Mouse (Mus musculus) cortical plate, adult 2 months (tissue): ENCODE results near the gene Rbm26. TPM values are rescaled to one million over a fixed set of nuclear protein-coding genes. Genes with fewer than 3 reads are reported as not detected.

Experiments
- H3K27ac ChIP-seq: fragments of 200-500 bp; 2 replicates; pipeline ENCODE4 v1.5.1; 2012; ENCODE audit warnings: low read length, control low read depth, inconsistent platforms; ENCODE audit not compliant: insufficient read depth
- H3K4me1 ChIP-seq: fragments of 200-500 bp; 2 replicates; pipeline ENCODE4 v1.6.1; 2011; ENCODE audit warnings: low read length; ENCODE audit not compliant: control insufficient read depth, insufficient read depth
- H3K4me3 ChIP-seq: fragments of 200-500 bp; 2 replicates; pipeline ENCODE4 v1.5.1; 2011; ENCODE audit warnings: mild to moderate bottlenecking, low read length, control low read depth; ENCODE audit not compliant: insufficient read depth
- CTCF ChIP-seq: fragments of 200-500 bp; IDR thresholded peaks from 2 replicates; pipeline ENCODE4 v1.5.1; 2011; ENCODE audit warnings: mild to moderate bottlenecking, control low read depth, low read length; ENCODE audit not compliant: insufficient read depth; ENCODE audit errors: extremely low read depth
- POLR2A ChIP-seq: fragments of 200-500 bp; IDR thresholded peaks from 2 replicates; pipeline ENCODE4 v1.6.1; 2011; ENCODE audit warnings: mild to moderate bottlenecking, low read length, control low read depth; ENCODE audit not compliant: insufficient read depth; ENCODE audit errors: extremely low read depth
- polyA plus RNA-seq: library from polyadenylated mRNA; depleted of rRNA; stranded (reverse); fragments of >200 nt; gene quantifications from 2 replicates; pipeline ENCODE4 v1.2.3, GENCODE M21; 2012

Gene Rbm26
- polyA plus RNA-seq, 1 experiment, result 41.8 TPM

DNA sequence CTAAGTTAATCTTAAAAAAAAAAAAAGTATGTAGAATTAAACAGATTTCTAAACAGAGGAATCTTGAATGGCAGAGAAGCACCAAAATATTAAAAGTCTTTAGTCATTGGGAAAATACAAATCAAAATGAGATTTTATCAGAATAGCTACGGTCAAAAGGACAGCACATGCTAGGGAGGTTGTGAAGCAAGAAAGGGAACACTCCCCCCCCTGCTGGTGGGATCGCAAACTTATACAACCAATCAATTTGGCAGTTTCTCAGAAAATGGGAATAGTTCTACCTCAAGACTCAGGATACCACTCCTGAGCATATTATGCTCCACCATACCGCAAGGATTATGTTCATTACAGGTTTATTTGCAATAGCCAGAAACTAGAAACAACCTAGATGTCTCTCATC is 80.9 kb downstream of the Rbm26 start:
- no peaks in the 10 kb centered on the region for H3K4me1 ChIP-seq
- H3K27ac ChIP-seq, result no peak overlapping the region
- TF ChIP-seq CTCF (no peak), POLR2A (no peak)
- H3K4me3 ChIP-seq, result no peak overlapping the region

- Histone ChIP-seq H3K4me3 (no peak overlapping the region), H3K27ac (no peak overlapping the region), H3K4me1 (no peaks in the 10 kb centered on the region; the same call in 1 of the 2 replicates)
- TF ChIP-seq POLR2A (no peak), CTCF (no peak)
These were observed 90.1 kb downstream of the Rbm26 start for GRCm38 (mm10) chr14:105087001-105087400.

GRCm38 (mm10) chr14:105085332-105085993 is 91.7 kb downstream of the Rbm26 start:
- Histone ChIP-seq H3K4me1 (no peaks in the 10 kb centered on the region; the same call in 1 of the 2 replicates), H3K4me3 (no peak overlapping the region), H3K27ac (no peak overlapping the region)
- no peak for TF ChIP-seq CTCF

- no peak overlapping the region for H3K27ac ChIP-seq
- TF ChIP-seq CTCF (no peak), POLR2A (no peak)
- H3K4me1 ChIP-seq, result no peaks in the 10 kb centered on the region; the same call in 1 of the 2 replicates
- H3K4me3 ChIP-seq, result no peak overlapping the region
These were observed 92.3 kb downstream of the Rbm26 start for GRCm38 (mm10) chr14:105084757-105085330.

DNA sequence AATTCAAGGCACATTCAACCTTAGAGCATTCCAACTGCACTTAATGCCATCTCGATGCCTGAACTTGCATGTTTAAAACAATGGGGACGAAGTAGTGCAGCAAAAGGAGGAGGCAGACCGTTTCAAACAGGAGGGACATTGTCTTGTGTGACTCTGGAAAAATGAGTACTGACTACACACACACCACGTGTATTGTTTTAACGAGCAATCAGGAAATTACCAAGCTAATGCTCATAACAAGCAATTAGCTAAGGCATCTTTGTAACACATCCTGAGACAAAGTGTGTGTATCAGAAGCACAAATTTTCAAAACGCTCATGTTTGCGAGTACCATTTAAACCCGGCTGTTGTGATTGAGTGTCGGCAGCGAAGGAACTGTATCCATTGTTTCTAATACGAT is 93.0 kb downstream of the Rbm26 start:
- Histone ChIP-seq H3K27ac (no peak overlapping the region), H3K4me3 (no peak overlapping the region), H3K4me1 (no peaks in the 10 kb centered on the region)
- TF ChIP-seq CTCF (no peak), POLR2A (no peak)

GRCm38 (mm10) chr14:105074776-105075175 is 102.4 kb downstream of the Rbm26 start:
- TF ChIP-seq POLR2A (no peak), CTCF (no peak)
- Histone ChIP-seq H3K4me3 (no peak overlapping the region), H3K4me1 (no peaks in the 10 kb centered on the region), H3K27ac (no peak overlapping the region)

DNA sequence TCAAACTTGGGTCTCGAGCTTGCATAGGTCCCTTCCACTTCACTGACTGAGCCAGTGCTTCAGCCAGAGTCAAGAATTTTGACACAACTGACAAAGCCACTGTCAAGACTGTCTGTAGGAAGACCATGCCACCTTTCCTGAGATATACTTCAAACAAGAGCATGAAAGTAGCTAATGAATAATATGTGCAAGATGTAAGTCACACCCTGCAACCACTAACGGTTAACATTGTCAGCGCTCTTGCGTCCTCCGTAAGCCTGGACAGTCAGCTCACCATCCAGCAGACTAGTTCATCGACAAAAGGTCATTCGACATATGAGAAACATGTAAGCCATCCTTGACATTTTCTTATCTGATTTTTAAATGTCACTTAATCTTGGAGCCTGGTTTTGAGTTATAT is 102.8 kb downstream of the Rbm26 start:
- TF ChIP-seq POLR2A (no peak), CTCF (no peak)
- no peak overlapping the region for H3K27ac ChIP-seq
- no peak overlapping the region for H3K4me3 ChIP-seq
- H3K4me1 ChIP-seq, result no peaks in the 10 kb centered on the region

DNA sequence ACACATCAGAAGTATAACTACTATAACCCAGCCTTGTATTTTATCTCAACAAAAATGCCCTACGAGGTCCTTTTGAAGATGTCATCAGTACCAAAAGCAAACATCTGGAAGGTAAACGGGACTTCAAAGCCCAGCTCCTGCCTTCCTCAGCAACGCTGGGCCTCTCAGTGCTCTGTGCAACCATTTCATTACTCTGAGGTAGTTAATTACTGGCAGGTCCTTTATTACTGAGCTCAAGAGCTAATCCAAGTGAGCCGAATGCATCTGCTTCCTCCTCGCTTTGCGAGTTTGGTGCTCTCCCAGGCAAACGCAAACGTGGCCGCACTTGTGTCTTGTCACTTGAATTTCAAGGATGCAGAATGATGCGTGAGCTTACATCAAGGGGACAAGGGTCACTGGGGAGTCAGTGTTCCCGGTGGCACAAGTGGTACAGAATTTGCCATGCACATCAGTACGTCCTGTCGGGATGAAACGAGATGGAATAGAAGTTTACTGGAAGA is 106.1 kb downstream of the Rbm26 start:
- Histone ChIP-seq H3K27ac (no peak overlapping the region), H3K4me3 (no peak overlapping the region), H3K4me1 (no peaks in the 10 kb centered on the region)
- TF ChIP-seq CTCF (no peak), POLR2A (no peak)

DNA sequence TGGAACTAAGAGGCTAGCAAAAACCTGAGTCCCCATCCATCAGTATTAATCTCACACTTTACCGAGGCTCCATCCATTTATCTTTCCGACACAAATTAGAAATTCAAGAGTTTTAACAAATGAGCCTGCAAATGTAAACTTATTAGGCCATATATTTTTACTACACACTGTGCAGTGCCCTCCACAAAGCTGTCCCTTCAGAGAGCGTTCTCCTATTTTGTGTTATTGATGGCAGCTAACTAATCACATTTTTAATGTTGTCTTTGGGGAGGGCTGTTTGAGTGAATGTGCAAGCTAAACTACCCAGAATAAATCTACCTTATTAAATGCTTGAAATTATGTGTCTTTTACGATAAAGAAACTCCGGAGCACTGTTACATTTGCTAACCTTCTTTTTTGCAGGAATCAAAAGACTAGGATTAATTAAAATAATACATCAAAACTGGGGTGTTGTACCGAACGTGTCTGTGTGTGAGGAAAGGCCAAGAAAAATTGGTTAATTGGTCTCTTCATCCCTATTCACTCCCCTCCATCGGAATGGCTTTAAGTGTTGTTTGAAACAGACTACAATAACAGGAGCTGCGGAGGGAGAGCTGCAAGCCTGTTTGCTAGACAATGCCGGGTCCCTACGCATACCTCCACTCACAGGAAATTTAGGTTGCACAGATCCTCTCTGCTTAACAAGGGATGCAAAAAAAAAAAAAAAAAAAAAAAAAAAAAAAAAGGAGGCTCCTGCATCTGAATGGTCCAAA is 106.7 kb downstream of the Rbm26 start:
- no peak for TF ChIP-seq CTCF
- no peak for TF ChIP-seq POLR2A
- no peak overlapping the region for H3K4me3 ChIP-seq
- no peak overlapping the region for H3K27ac ChIP-seq
- no peaks in the 10 kb centered on the region for H3K4me1 ChIP-seq
